Mouse (Mus musculus) heart, postnatal 0 days (tissue): ENCODE measurements around the gene Spc24.

Experiments
- CTCF ChIP-seq: IDR thresholded peaks from 2 replicates; pipeline ENCODE4 v1.5.1; 2016; ENCODE audit warnings: antibody characterized with exemption, control low read depth, low read depth
- EP300 ChIP-seq: IDR thresholded peaks from 2 replicates; pipeline ENCODE4 v1.6.1; 2016; ENCODE audit warnings: antibody characterized with exemption, low read depth

DNA sequence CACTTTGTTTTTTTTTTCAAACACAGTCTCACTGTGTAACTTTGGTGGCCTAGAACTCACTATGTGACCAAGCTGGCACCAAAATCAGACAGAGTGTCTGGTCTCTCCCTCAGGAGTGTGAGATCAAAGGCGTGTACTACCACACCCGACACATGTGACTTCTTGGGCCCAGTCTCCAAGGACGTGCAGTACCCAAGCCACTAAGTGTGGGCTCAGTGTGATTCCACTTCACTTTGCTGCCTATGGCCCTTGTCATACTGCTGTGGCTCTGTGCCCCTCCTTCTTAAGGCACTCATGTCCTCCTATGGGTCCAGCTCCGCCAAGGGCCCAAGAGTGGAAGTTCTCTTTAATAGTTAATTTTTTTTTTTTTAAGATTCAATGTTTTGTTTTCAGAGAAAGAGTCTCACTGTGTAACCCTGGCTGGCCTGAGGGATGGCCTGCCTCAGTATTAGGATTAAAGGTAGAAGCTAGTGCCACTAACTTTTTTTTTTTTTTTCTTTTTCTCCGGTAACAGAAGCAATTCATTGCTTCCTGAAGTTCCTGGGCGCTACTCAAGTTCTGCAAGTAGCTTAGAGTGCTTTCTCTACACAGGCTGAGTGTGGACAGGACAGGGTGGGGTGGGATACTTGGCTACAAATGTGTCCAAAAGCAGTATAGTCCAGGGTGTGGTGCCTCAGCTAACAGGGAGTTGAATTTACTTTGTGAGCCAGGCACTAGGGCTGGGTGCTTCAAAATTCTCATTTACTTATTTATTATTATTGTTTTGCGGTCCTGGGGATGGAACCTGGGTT is 24.6 kb upstream of the Spc24 start:
- TF ChIP-seq CTCF (no peak), EP300 (no peak)
